Mouse (Mus musculus): ENCODE measurements at regions not wholly inside any gene's neighbourhood (a gene's known extent, or its start where the extent isn't known, plus 50 kb on each side); places are given as distances from the start of the nearest gene placed in this dataset.

- DNase-seq = peak; percentile 56
Measured at GRCm38 (mm10) chr14:111212929-111213657, 458.1 kb upstream of the Slitrk6 start.

GRCm38 (mm10) chr14:111226926-111227325 is 448.0 kb upstream of the Slitrk5 start:
- DNase-seq = peak; percentile 60

GRCm38 (mm10) chr14:111239121-111239520 is 435.8 kb upstream of the Slitrk5 start:
- peak; percentile 14 for DNase-seq

- peak; percentile 79 for DNase-seq
Measured at GRCm38 (mm10) chr14:111249347-111249946, 425.4 kb upstream of the Slitrk5 start.

GRCm38 (mm10) chr14:111253190-111253589 is 421.7 kb upstream of the Slitrk5 start:
- no peak for DNase-seq

- no peak for DNase-seq
Measured at GRCm38 (mm10) chr14:111261696-111262095, 413.2 kb upstream of the Slitrk5 start.

- DNase-seq = no peak
Measured at GRCm38 (mm10) chr14:111270239-111270638, 404.7 kb upstream of the Slitrk5 start.

- DNase-seq = no peak
Measured at GRCm38 (mm10) chr14:111281354-111281753, 393.5 kb upstream of the Slitrk5 start.

GRCm38 (mm10) chr14:111283681-111284461 is 391.0 kb upstream of the Slitrk5 start:
- DNase-seq = peak; percentile 31

GRCm38 (mm10) chr14:111285981-111286380 is 388.9 kb upstream of the Slitrk5 start:
- DNase-seq = no peak

GRCm38 (mm10) chr14:111295521-111295920 is 379.4 kb upstream of the Slitrk5 start:
- DNase-seq = no peak

GRCm38 (mm10) chr14:111297796-111298195 is 377.1 kb upstream of the Slitrk5 start:
- no peak for DNase-seq

GRCm38 (mm10) chr14:111330570-111330969 is 344.3 kb upstream of the Slitrk5 start:
- DNase-seq = peak; percentile 82

GRCm38 (mm10) chr14:111353518-111353917 is 321.4 kb upstream of the Slitrk5 start:
- no peak for DNase-seq

- no peak for DNase-seq
Measured at GRCm38 (mm10) chr14:111396803-111397202, 278.1 kb upstream of the Slitrk5 start.

GRCm38 (mm10) chr14:111400809-111401208 is 274.1 kb upstream of the Slitrk5 start:
- DNase-seq = no peak

GRCm38 (mm10) chr14:111402538-111402937 is 272.4 kb upstream of the Slitrk5 start:
- DNase-seq = no peak

GRCm38 (mm10) chr14:111403555-111403954 is 271.3 kb upstream of the Slitrk5 start:
- no peak for DNase-seq

GRCm38 (mm10) chr14:111413543-111413942 is 261.4 kb upstream of the Slitrk5 start:
- no peak for DNase-seq

- DNase-seq = no peak
Measured at GRCm38 (mm10) chr14:111418531-111418930, 256.4 kb upstream of the Slitrk5 start.

- DNase-seq = no peak
Measured at GRCm38 (mm10) chr14:111429101-111429857, 245.6 kb upstream of the Slitrk5 start.

Data from heart, adult 11 months (tissue).